Mouse (Mus musculus) neutrophil, adult 5-6 weeks (primary cell): ENCODE results near the gene Egfem1. TPM values are rescaled to one million over a fixed set of nuclear protein-coding genes. Genes with fewer than 3 reads are reported as not detected.

Source experiments
- ATAC-seq: fragments of 151-379, 151-347 bp; 2 replicates; pipeline ENCODE4 v1.8.0; 2017; ENCODE audit warnings: mild to moderate bottlenecking, moderate TSS enrichment; ENCODE audit not compliant: insufficient number of reproducible peaks, poor library complexity, low FRiP score, severe bottlenecking; ENCODE audit errors: extremely low read depth
- total RNA-seq: library from RNA; stranded (forward); fragments of 200-1000 nt; gene quantifications from 2 replicates; pipeline ENCODE4 v1.2.3, GENCODE M21; 2017

The Egfem1 gene
- total RNA-seq, 1 experiment from 2014 or later, result not detected

DNA sequence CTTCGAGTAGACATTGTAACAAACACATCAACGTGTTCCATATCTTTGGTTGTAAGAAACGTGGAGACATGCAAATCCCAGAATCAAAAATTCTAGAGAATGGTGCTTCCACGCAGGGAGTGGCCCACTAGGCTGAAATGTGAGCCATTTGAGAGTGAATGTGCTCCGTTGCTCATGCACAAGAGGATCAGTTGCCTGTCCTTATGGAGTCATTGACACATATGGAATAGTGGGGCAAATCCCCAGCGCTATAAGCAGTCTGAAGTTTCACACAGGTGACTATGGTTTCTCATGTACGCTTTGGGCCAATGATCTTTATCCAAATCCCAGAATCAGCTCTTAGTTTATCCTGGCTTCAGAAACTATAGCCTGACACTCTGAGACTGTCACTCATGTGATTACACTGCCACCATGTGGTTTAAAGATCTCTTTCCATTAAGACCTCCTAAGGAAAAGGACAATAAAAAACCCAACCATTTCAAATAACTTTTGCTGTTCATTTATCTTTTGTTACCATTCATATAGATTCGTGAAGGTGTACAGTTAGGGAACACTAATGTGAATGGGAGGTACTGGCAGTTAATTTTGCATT is 644.6 kb downstream of the Egfem1 start:
- no peak for ATAC-seq

DNA sequence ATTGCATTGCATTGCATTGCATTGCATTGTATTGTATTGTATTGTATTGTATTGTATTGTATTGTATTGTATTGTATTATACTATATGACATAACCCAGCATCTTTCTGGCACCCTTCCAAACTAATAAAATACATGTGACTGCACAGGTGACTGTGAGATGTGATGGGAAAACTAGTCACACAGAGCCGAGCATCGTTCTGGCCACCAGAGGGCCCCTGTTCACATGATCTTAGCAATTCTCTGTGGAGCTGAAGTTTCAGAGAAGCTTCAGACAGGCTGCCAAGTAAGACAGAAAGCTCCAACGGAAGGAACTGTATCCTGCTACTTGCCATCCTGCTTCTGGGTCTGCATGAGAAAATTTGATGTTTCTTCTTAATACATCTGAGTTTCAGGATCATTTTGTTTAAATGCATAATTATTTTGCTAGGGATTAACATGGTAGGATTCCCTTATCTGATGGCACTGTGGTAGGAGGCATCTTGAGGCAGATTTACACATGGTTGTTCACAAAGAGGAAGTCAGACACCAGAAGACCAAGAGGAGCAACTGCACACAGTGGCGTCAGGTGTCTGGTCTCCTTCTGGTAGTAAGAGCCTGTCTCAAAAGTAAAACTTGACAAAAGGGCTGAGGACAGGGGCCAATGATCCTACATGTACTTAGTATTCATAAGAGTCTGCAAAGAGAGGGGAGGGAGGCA is 648.4 kb downstream of the Egfem1 start:
- no peak for ATAC-seq

DNA sequence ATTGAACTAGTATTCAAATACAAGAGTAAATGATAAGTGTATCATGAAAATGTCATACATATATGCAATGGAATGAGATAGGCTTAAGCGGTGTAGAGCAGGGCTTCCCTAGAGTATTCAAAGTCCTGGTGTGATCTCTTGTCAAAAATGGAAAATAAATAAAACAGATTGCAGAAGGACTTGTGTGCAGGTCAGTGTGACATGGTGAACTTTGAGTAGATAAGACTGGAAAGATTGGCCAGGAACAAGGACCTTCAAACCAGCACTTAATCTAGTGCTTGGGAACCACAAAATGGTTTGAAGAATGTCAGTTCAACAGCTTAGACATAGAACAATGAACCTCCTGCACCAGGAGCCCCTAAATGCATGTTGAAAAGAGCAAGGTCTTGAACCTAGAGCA is 649.7 kb downstream of the Egfem1 start:
- no peak for ATAC-seq

DNA sequence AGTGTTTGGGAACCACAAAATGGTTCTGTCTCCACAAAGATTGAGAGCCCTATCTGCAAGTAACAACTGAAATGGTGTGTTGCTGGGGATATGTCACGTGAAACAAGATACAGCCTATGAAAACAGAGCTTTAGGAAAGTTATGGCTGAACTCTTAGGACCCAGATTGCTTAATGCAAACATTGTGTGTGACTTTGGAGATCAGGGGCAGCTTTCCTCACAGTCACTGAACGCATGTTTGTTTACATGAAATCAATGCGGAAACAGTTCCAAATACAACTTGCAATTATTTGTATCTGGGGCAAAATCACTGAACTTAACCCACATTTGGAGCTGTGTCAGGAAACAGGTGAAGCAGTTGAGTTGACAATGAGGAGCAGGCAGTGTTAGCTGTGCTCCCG is 650.8 kb downstream of the Egfem1 start:
- ATAC-seq, result no peak

DNA sequence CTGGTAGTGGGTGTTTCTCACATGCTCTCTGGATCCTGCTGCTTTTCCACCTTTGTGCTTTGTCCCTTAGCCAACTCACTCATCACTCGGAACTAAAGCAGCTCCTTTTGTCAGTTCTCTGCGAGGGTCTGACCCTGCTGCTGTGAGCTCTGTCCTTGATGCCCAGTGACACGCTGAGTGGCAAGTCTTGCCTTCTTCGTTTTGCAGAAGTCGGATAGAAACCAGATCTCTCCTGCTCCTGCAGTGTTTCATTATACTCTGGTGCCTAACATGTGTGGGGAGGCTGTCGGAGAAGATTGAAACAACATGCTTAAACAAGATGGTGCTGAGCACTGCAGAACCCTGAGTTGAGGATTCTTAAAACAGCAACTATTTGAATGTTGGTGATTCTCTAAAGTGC is 652.4 kb downstream of the Egfem1 start:
- ATAC-seq, result no peak

DNA sequence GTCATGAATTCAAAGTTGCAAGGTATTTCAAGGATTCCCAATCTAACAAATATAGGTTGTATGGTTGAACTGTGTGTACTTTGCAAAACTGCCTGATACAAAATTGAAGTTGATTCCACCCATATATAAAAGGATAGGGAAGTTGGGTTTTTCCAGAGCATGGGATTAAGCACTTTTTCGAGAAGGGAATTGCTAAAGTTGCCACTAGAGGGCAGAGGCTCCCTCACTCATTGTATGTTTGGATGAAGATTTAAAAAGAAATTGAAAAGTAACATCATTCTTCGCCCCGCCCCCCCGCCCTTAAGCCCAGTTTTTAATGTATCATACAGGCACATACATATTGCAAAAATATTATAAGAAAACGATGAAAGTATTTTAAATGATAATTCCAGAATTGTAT is 657.5 kb downstream of the Egfem1 start:
- ATAC-seq, result no peak

Other genes with a start within 250 kb of the Egfem1 start
- not detected in 2 replicates for gene Gm1527, start 189.4 kb upstream of the Egfem1 start, total RNA-seq